Comparison of ENCODE assay signal across 10 mouse cellular contexts in genomic region chr5:112603594-112603993, GRCm38 (mm10). TPM values are rescaled to one million over a fixed set of nuclear protein-coding genes. Genes with fewer than 3 reads are reported as not detected.
DNase-seq lines count a peak whose midpoint lies in the region; ATAC-seq and TF ChIP-seq lines count a peak whose summit lies in the region.
"Had no signal": no experiment of that assay in that cellular context is flagged by ENCODE, and none has a peak within 500 bp of the region (broad histone marks: within the 10 kb centered on the region; RNA-seq: fewer than 3 reads in every experiment).

No protein-coding gene starts in this region.

- no peaks in the 10 kb centered on the region for H3K9me3 ChIP-seq in intestine, embryonic 14.5 days (ENCODE audit: control insufficient read depth, low read length)
- H3K9me3 ChIP-seq in intestine, embryonic 15.5 days: no peaks in the 10 kb centered on the region
- no peaks in the 10 kb centered on the region for H3K9me3 ChIP-seq in hindbrain, embryonic 13.5 days
- no peaks in the 10 kb centered on the region for H3K9me3 ChIP-seq in midbrain, embryonic 15.5 days

- H3K27me3 ChIP-seq in intestine, embryonic 14.5 days (replicated peaks; ENCODE audit: control insufficient read depth, insufficient read depth, low read length): no peaks in the 10 kb centered on the region
- H3K27me3 ChIP-seq in intestine, embryonic 15.5 days (replicated peaks): no peaks in the 10 kb centered on the region
- peaks cover 3% of the 10 kb centered on the region; the same call in 1 of the 2 replicates for H3K27me3 ChIP-seq in hindbrain, embryonic 13.5 days
- no peaks in the 10 kb centered on the region for H3K27me3 ChIP-seq in midbrain, embryonic 15.5 days (replicated peaks)

- ATAC-seq in intestine, embryonic 14.5 days (replicated peaks; ENCODE audit: low FRiP score, low TSS enrichment, low read depth): 0 out of 2 replicates have a peak, but pooled peaks have one; percentile 18
- no peak for ATAC-seq in intestine, embryonic 15.5 days
- peak; percentile 32; the same call in 1 of the 2 replicates for ATAC-seq in hindbrain, embryonic 13.5 days (ENCODE audit: low FRiP score)
- peak; percentile 34 for ATAC-seq in midbrain, embryonic 15.5 days (replicated peaks)

- no peak overlapping the region for H3K9ac ChIP-seq in intestine, embryonic 14.5 days (ENCODE audit: low read length)
- H3K9ac ChIP-seq in intestine, embryonic 15.5 days: no peak overlapping the region
- H3K9ac ChIP-seq in hindbrain, embryonic 13.5 days: peak overlapping the region; percentile 15; the same call in 1 of the 2 replicates
- no peak overlapping the region for H3K9ac ChIP-seq in midbrain, embryonic 15.5 days

- 15% methylated on average over 3 of the region's 3 CpGs for WGBS in intestine, embryonic 14.5 days
- 27% methylated on average over 3 of the region's 3 CpGs for WGBS in intestine, embryonic 15.5 days
- WGBS in hindbrain, embryonic 13.5 days: 29% methylated on average over 3 of the region's 3 CpGs
- WGBS in midbrain, embryonic 15.5 days: 40% methylated on average over 3 of the region's 3 CpGs

- DNase-seq in intestine, embryonic 14.5 days (ENCODE audit: low spot score): peak; percentile 58
- DNase-seq in brain, embryonic 14.5 days (ENCODE audit: low read depth): peak; percentile 62
- DNase-seq in heart, adult 11 months: no peak
- DNase-seq in adrenal gland, postnatal 4 days (ENCODE audit: low spot score in 2 of 2): no peak
- DNase-seq: gastrocnemius, postnatal 25 days; lung, adult 2 months had no signal

- no peak overlapping the region for H3K27ac ChIP-seq in intestine, embryonic 14.5 days (ENCODE audit: low read depth)
- H3K27ac ChIP-seq in intestine, embryonic 15.5 days: no peak overlapping the region
- H3K27ac ChIP-seq in hindbrain, embryonic 13.5 days: peak overlapping the region; percentile 26; the same call in 1 of the 2 replicates
- peak overlapping the region; percentile 4; the same call in 1 of the 2 replicates for H3K27ac ChIP-seq in midbrain, embryonic 15.5 days

- peaks cover 20% of the 10 kb centered on the region for H3K4me1 ChIP-seq in intestine, embryonic 14.5 days (replicated peaks; ENCODE audit: control insufficient read depth, insufficient read depth, low read length)
- peaks cover 10% of the 10 kb centered on the region; the same call in 1 of the 2 replicates for H3K4me1 ChIP-seq in intestine, embryonic 15.5 days (replicated peaks)
- peaks cover 56% of the 10 kb centered on the region for H3K4me1 ChIP-seq in hindbrain, embryonic 13.5 days (replicated peaks)
- peaks cover 49% of the 10 kb centered on the region for H3K4me1 ChIP-seq in midbrain, embryonic 15.5 days

- no peak for TF ChIP-seq POLR2A in brain, embryonic 14.5 days (IDR thresholded peaks at IDR 0.05; ENCODE audit: borderline replicate concordance, extremely low read depth, insufficient read depth, insufficient read length, poor library complexity, severe bottlenecking)

- TF ChIP-seq CTCF in brain, embryonic 14.5 days (IDR thresholded peaks at IDR 0.05; ENCODE audit: borderline replicate concordance, extremely low read depth, insufficient read depth, insufficient read length): no peak

- no peak overlapping the region for H3K4me2 ChIP-seq in intestine, embryonic 14.5 days (ENCODE audit: low read length)
- no peak overlapping the region for H3K4me2 ChIP-seq in intestine, embryonic 15.5 days (replicated peaks)
- H3K4me2 ChIP-seq in hindbrain, embryonic 13.5 days: no peak overlapping the region
- H3K4me2 ChIP-seq in midbrain, embryonic 15.5 days: no peak overlapping the region

- H3K4me3 ChIP-seq in intestine, embryonic 14.5 days (ENCODE audit: low read depth, low read length): no peak overlapping the region
- H3K4me3 ChIP-seq in intestine, embryonic 15.5 days (replicated peaks): no peak overlapping the region
- no peak overlapping the region for H3K4me3 ChIP-seq in hindbrain, embryonic 13.5 days
- no peak overlapping the region for H3K4me3 ChIP-seq in midbrain, embryonic 15.5 days

- H3K36me3 ChIP-seq in intestine, embryonic 14.5 days (ENCODE audit: control insufficient read depth, insufficient read depth, low read length): no peaks in the 10 kb centered on the region
- H3K36me3 ChIP-seq in intestine, embryonic 15.5 days: no peaks in the 10 kb centered on the region
- H3K36me3 ChIP-seq in hindbrain, embryonic 13.5 days: no peaks in the 10 kb centered on the region
- no peaks in the 10 kb centered on the region for H3K36me3 ChIP-seq in midbrain, embryonic 15.5 days (replicated peaks)

RNA-seq across cellular contexts. Expression of gene Sez6l, which starts 26.6 kb away (rescaled TPM):
- 2.4 and 2.7 TPM in 2 replicates for polyA plus RNA-seq in intestine, embryonic 14.5 days (2014; fragmentation: Nextera tagmentation; extraction: Ambion mirVana)
- 1.8 and 2.0 TPM in 2 replicates for polyA plus RNA-seq in intestine, embryonic 15.5 days (2015; fragmentation: Nextera tagmentation; extraction: Ambion mirVana)
- polyA plus RNA-seq in brain, embryonic 14.5 days (2012; rRNA removed): 87.9 and 114 TPM in 2 replicates
- polyA plus RNA-seq in hindbrain, embryonic 13.5 days (2015; fragmentation: Nextera tagmentation; extraction: Ambion mirVana): 28.4 and 32.5 TPM in 2 replicates
- 65.4 and 67.5 TPM in 2 replicates for polyA plus RNA-seq in midbrain, embryonic 15.5 days (2015; fragmentation: Nextera tagmentation; extraction: Ambion mirVana)
- total RNA-seq in adrenal gland, postnatal 4 days (2021): 1 to 10 TPM; 7.6 to 8.7 TPM
- total RNA-seq: common myeloid progenitor, adult 5-6 weeks; gastrocnemius, postnatal 25 days had no signal

Comparison
In these comparisons a context has a peak if more than half of its experiments do, and no peak if none do; other contexts are left out.
1. DNase-seq: peak in intestine, embryonic 14.5 days (single experiment) and brain, embryonic 14.5 days (single experiment); none in heart, adult 11 months (single experiment) and adrenal gland, postnatal 4 days (0 of 2).
2. H3K27ac ChIP-seq: peak in hindbrain, embryonic 13.5 days (single experiment) and midbrain, embryonic 15.5 days (single experiment); none in intestine, embryonic 14.5 days (single experiment) and intestine, embryonic 15.5 days (single experiment).